Mouse (Mus musculus) spleen, adult 12 weeks (tissue): Measurements from ENCODE around the gene D17Wsu92e.

Experiments
- DNase-seq: peaks from one replicate; pipeline ENCODE4 v3.0.0; 2022; ENCODE audit warnings: low spot score

Gene D17Wsu92e

DNA sequence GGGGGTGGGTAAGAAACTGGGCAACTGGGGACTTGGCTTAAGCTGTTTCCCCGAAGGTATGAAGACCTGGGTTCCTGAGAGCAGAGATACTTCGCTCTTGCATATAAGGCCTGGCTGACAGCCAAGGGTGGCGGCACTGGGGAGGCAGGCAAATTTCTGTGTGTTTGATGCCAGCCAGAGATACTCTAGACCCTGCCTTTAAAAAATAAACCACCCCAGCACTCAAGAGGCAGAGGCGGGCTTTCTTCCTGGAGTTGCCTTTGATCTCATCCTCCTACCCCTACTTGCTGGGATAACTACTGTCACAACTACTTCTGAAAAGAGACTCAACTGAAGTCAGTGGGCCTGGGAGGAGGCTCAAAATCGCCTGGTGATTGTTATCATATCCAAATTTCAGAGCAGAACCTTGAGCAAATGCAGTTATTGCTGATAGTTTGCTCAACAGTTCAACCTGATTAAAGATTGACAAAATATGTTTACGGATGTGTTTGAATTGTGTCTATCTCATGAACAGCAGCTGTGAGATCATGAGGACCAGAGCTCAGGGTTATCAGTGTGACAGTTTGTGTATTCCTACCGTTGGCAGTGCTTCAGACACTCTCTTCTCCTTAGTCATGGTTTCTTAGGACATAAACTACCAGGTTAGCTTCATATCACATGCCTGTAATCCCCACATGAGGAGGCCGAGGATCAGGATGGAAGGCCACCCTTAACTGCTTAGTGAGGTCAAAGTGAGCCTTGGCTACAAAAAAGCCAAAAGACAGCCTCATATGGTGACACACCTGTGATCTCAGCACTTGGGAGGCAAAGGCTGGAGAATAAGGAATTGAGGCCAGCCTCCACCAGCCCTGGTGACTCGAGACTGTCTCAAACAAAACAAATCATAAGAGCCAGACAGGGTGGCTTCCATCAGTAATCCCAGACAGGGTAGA, 1.2 kb upstream of the D17Wsu92e start:
- DNase-seq = peak; percentile 60

- peak; percentile 62 for DNase-seq
Measured at GRCm38 (mm10) chr17:27819971-27820567, 379 bp downstream of the D17Wsu92e start.

- peak; percentile 52 for DNase-seq
Measured at GRCm38 (mm10) chr17:27819521-27819970, 902 bp downstream of the D17Wsu92e start.

DNA sequence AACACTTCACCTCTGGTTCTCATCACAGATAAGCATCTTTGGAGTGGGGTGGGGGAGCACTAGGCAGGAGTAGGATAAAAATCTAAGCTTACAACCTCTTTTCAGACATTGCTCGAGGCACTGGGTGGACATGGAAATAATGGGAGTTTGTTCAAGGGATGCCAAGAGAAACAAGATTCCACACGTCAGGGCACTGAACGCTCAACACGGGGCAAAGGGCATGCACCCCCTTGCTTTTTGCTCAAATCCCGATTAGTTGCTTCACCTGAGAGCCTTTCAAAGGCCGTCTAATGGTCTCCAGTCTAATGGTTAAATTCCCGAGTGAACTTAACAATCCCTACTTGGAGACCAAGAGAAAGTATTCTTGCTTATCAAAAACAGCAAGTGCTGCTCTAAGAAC, 1.4 kb downstream of the D17Wsu92e start:
- no peak for DNase-seq

DNA sequence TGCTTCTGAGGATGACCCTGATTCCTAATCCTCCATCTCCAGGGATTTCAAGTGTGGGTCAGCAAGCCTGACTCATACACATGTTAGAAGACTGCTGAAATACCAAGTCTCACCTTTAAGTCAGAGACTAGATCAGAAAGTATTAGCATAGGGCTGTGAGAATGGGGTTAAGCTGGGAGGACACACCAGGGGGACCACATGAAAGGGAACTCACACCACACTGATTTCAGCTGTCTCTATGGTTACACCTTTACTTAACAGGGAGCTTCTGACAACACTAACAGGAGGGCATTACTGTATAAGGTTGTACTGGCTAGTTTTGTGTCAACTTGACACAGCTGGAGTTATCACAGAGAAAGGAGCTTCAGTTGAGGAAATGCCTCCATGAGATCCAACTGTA, 5.8 kb downstream of the D17Wsu92e start:
- no peak for DNase-seq

DNA sequence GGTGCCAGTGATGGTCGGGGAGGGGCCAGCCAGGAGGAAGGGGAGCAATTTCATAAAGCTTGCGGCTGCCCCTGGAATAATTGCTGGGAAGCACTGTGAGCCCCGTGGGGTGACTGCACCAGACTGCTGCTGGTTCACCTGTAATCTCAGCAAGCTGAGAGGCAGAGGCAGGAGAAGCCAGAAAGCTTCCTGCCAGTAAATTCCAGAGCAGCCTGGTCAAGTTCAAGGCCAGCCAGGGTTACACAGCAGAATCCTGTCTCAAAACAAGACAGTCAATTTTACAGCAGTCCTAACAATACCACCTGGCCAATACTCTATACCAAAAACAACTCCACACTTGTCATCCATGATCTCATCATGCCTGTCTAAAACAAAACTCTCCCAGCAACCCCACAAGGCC, 8.5 kb downstream of the D17Wsu92e start:
- DNase-seq = no peak

DNA sequence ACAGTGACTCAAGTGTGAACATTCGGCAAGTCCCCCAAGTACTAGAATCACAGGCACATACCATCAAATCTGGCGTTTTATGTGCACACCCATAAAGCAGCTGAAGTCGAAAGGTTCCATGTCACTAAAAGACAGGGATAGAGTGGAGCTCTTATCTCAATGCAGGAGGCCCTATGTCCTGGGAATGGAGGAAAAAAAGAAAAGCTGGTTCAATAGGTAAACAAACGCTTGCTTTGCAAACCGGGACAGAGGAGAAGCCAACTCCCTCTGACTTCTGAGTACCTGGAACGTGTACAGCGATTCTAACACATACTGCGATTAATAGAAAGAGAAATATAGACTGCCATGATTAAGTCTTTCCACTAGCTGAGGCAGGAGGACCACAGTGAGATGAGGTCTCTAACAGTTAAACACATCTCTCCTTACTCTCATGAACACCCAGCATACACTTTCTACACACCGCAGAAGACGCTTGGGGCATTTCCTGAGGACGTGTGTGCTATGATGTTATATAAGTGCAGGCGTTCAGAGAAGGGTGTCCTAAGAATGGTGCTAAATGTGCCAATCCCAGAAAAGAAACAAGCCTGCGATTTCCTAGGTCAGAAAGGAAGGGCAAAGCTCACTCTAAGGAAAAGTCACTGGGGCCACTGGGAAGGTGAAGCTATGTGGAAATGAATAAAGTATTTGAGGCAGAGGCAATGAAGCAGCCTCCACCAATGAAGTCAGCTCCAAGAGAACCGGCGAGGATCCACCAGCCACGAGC, 9.7 kb downstream of the D17Wsu92e start:
- no peak for DNase-seq

- no peak for DNase-seq
Measured at GRCm38 (mm10) chr17:27807542-27808078, 12.8 kb downstream of the D17Wsu92e start.

DNA sequence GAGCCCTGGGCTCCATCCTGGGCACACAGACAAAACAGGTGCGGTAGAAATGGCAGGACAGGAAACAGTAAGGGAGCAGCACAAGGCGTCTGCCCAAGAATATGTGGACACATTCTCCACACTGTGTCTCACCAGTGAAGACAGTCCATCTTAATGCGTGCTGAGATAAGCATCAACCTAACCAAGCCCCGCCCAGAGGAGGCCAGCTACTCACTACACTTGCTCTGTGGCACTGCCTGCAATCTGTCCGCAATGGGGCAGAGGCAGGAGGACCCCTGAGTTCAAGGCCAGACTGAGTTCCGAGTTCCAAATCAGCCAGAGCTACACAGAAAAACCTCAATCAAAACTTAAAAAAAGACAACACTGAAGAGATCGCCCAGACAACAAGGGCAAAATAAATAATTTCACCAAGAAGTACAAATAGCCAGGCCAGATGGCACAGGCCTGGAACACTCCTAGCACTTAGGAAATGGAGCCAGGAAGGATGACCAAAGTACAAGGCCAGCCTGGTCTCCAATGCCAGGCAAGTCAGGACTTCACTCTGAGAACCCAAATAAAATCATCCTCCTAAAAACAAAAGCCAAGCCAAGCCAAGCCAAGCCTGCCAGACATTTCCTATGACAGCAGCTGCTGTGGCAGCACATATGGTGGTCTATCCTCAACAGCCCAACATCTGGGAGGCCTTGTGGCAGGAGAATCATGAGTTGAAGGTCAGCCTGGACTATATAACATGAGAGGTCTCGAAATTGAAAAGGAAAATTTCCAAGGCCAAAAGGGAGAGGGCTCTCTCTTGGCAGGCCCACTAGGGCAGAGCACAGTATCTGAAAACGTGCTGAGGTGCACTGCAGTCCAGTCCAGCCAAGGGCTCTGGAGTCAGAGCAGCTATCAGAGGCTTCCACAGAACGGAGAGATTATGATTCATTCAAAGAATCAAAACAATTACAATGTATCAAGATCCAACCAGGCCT, 15.4 kb downstream of the D17Wsu92e start:
- DNase-seq = no peak

DNA sequence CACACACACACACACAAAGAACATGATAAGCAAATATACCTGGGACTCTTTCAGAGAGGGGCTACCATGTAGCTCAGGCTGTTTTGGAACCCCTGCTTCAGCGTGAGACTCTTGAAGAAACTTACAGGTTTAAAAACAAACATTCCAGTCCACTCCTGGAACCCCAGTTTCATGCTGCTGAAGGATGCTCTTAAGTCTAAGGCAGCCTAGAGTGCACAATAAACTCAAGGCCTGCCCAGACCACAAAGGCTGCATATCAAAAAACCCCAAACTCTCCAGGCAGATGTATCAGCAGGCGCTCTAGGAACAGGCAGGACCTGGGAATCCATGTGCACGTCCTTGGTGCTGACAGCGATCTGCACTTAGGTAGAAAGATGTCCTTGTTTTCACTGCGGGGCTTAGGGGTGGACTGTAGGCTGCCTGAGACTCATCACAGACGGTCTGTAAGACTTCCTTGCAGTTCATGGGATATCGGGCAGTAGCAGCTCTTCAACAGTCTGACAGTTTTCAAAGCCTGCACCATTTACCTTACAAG, 16.2 kb downstream of the D17Wsu92e start:
- no peak for DNase-seq

- no peak for DNase-seq
Measured at GRCm38 (mm10) chr17:27803752-27804151, 16.7 kb downstream of the D17Wsu92e start.

GRCm38 (mm10) chr17:27800710-27801648, 19.5 kb downstream of the D17Wsu92e start:
- DNase-seq = no peak

DNA sequence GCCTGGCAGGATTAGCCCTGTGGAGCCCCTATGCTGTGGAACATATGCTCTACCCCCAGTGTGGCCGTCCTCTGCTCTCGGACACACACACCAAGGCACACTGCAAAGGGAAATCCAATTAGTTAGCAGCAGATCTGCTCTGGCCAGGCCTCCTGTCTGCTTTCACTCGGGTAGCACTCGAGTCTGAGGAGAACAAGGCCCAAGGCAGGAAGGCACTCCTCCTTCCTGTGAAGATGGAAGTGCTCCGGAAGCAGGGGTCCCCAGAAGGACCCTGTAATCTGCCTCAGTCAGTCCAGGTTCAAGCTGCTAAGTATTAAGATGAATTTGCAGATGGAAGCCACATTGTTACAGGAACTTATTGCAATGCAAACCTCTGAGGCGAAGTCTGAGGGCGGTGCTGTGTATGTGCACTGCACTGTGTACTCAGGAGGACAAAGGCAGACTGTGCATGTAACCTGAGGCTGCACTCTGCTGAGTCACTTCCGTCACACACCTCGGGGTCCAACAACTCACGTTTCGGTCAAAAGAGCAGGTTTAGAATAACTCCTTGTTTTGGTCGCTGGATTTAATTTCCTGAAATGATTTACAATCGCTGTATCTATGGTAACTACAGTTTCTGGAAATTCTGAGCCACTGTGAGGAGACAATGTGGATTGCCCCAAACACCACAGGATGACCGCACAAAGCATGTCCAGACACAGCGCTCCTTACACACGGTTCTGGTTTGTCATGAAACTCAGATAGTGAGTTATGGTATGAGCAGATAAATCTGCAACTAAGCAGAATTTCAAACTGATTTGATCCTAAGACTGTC, 20.5 kb downstream of the D17Wsu92e start:
- DNase-seq = no peak

- DNase-seq = peak; percentile 12
Measured at GRCm38 (mm10) chr17:27797341-27797872, 23.0 kb downstream of the D17Wsu92e start.

DNA sequence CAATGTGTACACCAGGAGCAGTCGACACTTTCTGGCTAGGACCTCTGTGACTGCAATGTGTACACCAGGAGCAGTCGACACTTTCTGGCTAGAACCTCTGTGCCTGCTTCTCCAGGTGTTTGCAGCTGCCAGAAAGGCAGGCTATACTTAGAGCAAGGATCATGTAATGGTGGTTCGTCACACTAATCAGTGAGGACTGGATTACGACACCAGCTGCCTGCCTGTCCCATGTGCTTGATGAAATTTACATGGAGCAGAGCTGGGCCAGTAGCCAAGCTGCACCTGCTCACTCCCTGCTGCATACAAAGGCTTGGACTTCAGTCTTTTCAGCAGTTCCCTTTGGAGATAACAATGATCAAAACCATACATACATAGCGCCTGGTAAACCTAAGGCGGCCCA, 23.7 kb downstream of the D17Wsu92e start:
- DNase-seq = no peak

- no peak for DNase-seq
Measured at GRCm38 (mm10) chr17:27793144-27793543, 27.3 kb downstream of the D17Wsu92e start.

GRCm38 (mm10) chr17:27792516-27792915, 27.9 kb downstream of the D17Wsu92e start:
- no peak for DNase-seq

DNA sequence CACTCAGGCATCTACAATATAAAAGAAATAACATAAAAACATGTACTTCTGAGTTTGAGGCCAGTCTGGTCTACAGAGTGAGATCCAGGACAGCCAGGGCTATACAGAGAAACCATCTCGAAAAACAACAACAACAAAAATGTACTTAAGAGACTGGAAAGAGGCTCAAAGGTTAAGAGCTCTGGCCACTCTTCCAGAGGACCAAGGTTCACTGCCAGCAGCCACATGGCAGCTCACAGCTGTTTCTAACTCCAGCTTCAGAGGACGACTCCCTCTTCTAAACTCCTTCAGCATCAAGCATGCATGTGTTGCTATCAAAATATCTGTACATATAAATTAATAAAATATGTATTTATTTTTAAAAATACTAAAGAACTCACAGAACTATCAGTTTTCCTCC, 28.9 kb downstream of the D17Wsu92e start:
- no peak for DNase-seq

GRCm38 (mm10) chr17:27790976-27791375, 29.5 kb downstream of the D17Wsu92e start:
- DNase-seq = no peak
